Mouse (Mus musculus) neural tube, embryonic 15.5 days (tissue): Measurements from ENCODE around the gene Cutal. TPM values are rescaled to one million over a fixed set of nuclear protein-coding genes. Genes with fewer than 3 reads are reported as not detected.

Experiments
- ATAC-seq: fragments of 200-750 bp; cut with Nextera tagmentation; 2 replicates; pipeline ENCODE4 v1.8.0; 2017; ENCODE audit warnings: mild to moderate bottlenecking, moderate TSS enrichment, moderate library complexity; ENCODE audit not compliant: low FRiP score
- H3K27ac ChIP-seq: fragments of 300-500 bp; sonication (generic); replicated peaks from 2 replicates; pipeline ENCODE4 v1.5.1; 2015; ENCODE audit warnings: mild to moderate bottlenecking, inconsistent platforms
- H3K27me3 ChIP-seq: fragments of 300-500 bp; sonication (generic); replicated peaks from 2 replicates; pipeline ENCODE4 v1.6.1; 2015; ENCODE audit warnings: inconsistent platforms
- H3K36me3 ChIP-seq: fragments of 300-500 bp; sonication (generic); 2 replicates; pipeline ENCODE4 v1.6.1; 2015; ENCODE audit warnings: inconsistent platforms
- H3K4me1 ChIP-seq: fragments of 300-500 bp; sonication (generic); 2 replicates; pipeline ENCODE4 v1.6.1; 2015; ENCODE audit warnings: inconsistent platforms
- H3K4me2 ChIP-seq: fragments of 300-500 bp; sonication (generic); 2 replicates; pipeline ENCODE4 v1.6.1; 2015; ENCODE audit warnings: inconsistent platforms, mild to moderate bottlenecking, moderate library complexity
- H3K4me3 ChIP-seq: fragments of 300-500 bp; sonication (generic); replicated peaks from 2 replicates; pipeline ENCODE4 v1.5.1; 2015; ENCODE audit warnings: mild to moderate bottlenecking, inconsistent platforms
- H3K9ac ChIP-seq: fragments of 300-500 bp; sonication (generic); replicated peaks from 2 replicates; pipeline ENCODE4 v1.6.1; 2015; ENCODE audit warnings: mild to moderate bottlenecking, inconsistent platforms
- H3K9me3 ChIP-seq: fragments of 300-500 bp; sonication (generic); replicated peaks from 2 replicates; pipeline ENCODE4 v1.6.1; 2016; ENCODE audit warnings: inconsistent platforms
- WGBS: fragments of 180-500 bp; shearing (Covaris S2); methylation state at CpG from one replicate; pipeline ENCODE4 v1.1.7; 2015; ENCODE audit warnings: mixed read lengths; 5-methylcytosine and 5-hydroxymethylcytosine counted together
- polyA plus RNA-seq: library from polyadenylated mRNA; unstranded; fragments of >200 nt; fragmentation: Nextera tagmentation; extraction: Ambion mirVana; gene quantifications from 2 replicates; pipeline ENCODE4 v1.2.1, GENCODE M21; 2015

The Cutal gene
- polyA plus RNA-seq, 1 experiment from 2014 or later: 0.32 TPM

DNA sequence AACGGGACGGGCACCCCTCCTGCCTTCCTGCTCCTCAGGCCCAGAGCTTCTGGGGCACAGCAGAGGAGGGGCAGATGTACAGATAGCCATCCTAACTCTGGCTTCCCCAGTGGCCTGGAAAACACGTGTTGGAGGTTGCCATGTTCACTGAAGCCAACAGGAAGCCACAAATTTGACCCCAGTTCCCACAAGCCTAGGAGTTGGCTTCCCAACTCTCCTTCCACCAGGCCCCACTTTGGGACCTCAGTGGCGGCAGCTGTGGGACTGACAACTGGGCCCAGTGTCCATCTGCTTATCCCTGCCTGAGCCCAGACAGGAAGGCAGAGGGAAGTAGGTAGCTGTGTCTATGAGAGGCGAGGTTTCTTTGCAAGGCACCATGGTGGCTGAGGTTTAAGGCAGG is 19.8 kb downstream of the Cutal start:
- Histone ChIP-seq H3K9me3 (no peaks in the 10 kb centered on the region), H3K27ac (no peak overlapping the region), H3K27me3 (no peaks in the 10 kb centered on the region), H3K4me3 (no peak overlapping the region), H3K4me2 (no peak overlapping the region), H3K36me3 (no peaks in the 10 kb centered on the region), H3K9ac (no peak overlapping the region), H3K4me1 (no peaks in the 10 kb centered on the region)
- WGBS: 80% methylated on average over 5 of the region's 5 CpGs
- no peak for ATAC-seq

DNA sequence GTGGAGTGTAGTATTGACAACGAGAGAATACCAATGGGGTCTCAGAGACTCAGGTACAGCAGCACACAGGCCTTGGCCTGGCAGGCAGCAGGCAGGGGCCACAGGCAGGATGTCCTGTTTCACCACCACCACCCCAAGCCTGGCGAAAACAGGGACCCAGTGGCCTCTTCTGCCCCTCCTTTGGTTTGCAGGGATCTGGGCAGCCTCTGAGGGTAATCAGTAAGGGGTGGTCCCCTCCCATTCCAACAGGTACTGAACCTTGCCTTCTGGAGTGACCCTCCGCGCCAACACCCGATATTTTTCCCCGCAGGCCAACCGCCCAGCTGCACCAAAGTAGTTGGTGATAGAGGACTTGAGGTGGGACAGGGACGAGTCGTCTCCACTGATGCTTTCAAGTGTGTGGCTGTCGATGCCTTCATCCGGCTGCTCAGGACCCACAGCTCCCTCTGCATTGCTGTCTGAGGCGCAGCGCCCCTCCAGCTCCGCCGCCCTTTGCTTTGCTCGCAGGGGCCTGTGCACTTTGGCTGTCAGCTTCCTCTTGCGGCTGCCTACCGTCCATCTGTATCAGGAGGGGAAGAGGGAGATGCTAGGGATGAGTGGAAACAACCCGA is 21.4 kb downstream of the Cutal start:
- WGBS: 85% methylated on average over 19 of the region's 19 CpGs
- Histone ChIP-seq H3K9me3 (no peaks in the 10 kb centered on the region), H3K36me3 (no peaks in the 10 kb centered on the region), H3K4me2 (no peak overlapping the region), H3K9ac (no peak overlapping the region), H3K27ac (no peak overlapping the region), H3K4me3 (no peak overlapping the region), H3K27me3 (no peaks in the 10 kb centered on the region), H3K4me1 (no peaks in the 10 kb centered on the region)
- no peak for ATAC-seq

DNA sequence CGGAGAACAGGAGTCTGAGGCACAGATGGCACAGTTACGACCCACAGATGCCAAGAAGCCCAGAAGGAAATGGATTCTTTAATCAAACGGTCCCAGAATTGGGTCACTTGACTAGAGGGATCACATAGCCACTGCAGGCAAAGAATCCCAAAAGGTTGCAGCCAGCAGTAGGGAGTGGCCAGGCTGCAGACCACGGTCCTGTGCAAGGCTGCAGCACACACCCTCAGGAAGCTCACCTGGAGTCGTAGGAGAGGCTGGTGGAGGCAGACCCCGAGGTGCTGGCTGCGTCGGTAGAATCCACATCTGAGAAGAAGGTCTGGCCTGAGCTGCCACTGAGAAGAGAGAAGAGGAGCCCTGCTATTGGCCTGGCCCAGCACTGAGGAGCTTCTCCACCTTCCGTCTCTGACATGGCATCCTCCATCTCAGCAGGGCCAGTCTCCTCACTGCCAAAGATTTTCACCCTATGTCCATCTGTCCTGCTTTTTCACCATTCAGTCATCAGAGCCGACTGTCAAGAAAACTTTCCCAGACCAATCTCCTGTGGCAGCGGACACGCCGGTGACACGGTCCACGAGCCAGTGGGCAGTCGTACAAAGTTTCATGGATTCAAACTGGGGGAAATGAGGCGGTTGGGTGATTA is 22.7 kb downstream of the Cutal start:
- Histone ChIP-seq H3K9me3 (no peaks in the 10 kb centered on the region), H3K4me2 (no peak overlapping the region), H3K9ac (no peak overlapping the region), H3K27me3 (no peaks in the 10 kb centered on the region), H3K4me1 (no peaks in the 10 kb centered on the region), H3K36me3 (no peaks in the 10 kb centered on the region), H3K4me3 (no peak overlapping the region), H3K27ac (no peak overlapping the region)
- ATAC-seq: no peak
- WGBS: 85% methylated on average over 17 of the region's 17 CpGs

DNA sequence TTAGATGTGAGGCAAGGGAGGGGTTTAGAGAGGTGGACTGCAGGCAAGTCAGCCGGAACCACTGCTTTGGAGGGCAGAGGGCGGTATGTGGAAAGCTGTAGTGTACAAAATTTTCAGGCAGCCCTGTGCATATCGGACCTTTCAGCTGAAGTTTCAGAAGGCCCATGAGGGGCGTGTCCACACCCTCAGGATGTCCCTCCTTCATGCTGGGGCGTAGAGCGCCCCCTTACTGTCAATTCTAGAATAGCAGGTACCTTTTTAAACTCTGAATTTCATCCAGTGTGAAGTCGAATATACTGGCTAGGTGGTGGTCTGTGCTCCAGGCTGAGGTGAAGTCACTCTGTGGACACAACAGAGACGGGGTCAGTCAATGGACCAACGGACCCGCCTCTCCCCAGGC is 23.6 kb downstream of the Cutal start:
- Histone ChIP-seq H3K9ac (no peak overlapping the region), H3K36me3 (no peaks in the 10 kb centered on the region), H3K27me3 (no peaks in the 10 kb centered on the region), H3K9me3 (no peaks in the 10 kb centered on the region), H3K4me1 (no peaks in the 10 kb centered on the region), H3K27ac (no peak overlapping the region), H3K4me2 (no peak overlapping the region), H3K4me3 (no peak overlapping the region)
- WGBS: 22% methylated on average over 10 of the region's 10 CpGs
- no peak for ATAC-seq

DNA sequence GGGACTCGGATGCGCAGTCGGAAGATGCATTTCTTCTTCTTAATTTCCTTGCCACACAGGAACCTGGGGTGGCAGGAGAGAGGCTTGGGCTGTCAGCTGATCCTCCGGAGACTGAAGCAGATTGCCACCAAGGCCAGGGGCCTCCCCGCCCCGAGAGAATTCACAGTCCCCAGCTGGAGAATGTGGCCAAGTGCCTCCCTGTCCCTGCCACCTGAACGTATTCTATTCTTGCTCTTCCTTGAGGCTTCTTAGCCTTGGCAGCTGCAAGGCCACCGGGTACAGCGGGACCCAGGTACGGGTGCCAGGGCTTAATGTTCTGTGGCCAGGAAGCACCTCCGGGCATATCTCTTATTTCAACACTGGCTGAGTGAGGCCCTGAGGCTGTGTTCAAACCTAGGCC is 25.5 kb downstream of the Cutal start:
- Histone ChIP-seq H3K27ac (no peak overlapping the region), H3K9me3 (no peaks in the 10 kb centered on the region), H3K4me1 (peaks cover 10% of the 10 kb centered on the region), H3K27me3 (no peaks in the 10 kb centered on the region), H3K9ac (no peak overlapping the region), H3K4me2 (no peak overlapping the region), H3K36me3 (no peaks in the 10 kb centered on the region), H3K4me3 (no peak overlapping the region)
- 84% methylated on average over 11 of the region's 11 CpGs for whole genome bisulfite sequencing
- ATAC-seq: no peak

DNA sequence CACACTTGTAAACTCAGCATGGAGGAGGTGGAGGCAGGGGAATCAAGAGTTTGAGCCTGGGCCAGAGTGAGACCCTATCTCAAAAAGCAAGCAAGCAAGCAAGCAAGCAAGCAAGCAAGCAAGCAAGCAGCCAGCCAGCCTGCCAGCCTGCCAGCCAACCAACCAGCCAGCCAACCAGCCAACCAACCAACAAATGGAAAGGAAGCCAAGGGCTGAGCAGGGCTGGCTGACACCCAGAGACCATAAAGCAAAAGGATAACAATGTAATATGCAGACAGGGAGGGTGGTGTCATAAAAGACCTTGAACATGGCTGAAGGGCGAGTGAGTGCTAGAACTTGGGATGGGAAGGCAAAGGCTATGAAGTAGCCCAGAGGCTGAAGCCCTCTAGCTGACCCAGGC is 26.2 kb downstream of the Cutal start:
- no peak overlapping the region for H3K9ac ChIP-seq
- H3K36me3 ChIP-seq: no peaks in the 10 kb centered on the region
- no peaks in the 10 kb centered on the region for H3K9me3 ChIP-seq
- peaks cover 14% of the 10 kb centered on the region for H3K4me1 ChIP-seq
- no peak overlapping the region for H3K27ac ChIP-seq
- no peak overlapping the region for H3K4me2 ChIP-seq
- H3K4me3 ChIP-seq: no peak overlapping the region
- WGBS: 71% methylated on average over 1 of the region's 1 CpGs
- no peaks in the 10 kb centered on the region for H3K27me3 ChIP-seq
- no peak for ATAC-seq

DNA sequence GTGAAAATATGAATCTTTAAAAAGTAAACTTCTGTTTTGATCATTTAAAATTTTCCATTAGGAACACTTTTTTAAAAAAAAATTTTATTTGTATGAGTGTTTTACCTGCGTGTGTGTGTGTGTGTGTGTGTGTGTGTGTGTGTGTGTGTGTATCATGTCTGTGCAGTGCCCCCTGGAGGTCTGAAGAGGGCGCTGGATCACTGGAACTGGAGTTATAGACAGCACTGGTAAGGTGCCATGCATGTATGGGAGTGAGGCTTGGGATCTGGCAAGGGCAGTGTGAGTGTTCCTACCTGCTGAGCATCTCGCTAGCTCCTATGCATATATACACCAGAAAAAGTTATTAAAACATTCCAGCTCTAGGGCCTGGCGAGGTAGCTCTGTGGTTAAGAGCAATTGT is 27.5 kb downstream of the Cutal start:
- Histone ChIP-seq H3K36me3 (no peaks in the 10 kb centered on the region), H3K4me2 (no peak overlapping the region), H3K27me3 (no peaks in the 10 kb centered on the region), H3K4me1 (peaks cover 17% of the 10 kb centered on the region), H3K9me3 (no peaks in the 10 kb centered on the region), H3K9ac (no peak overlapping the region), H3K27ac (no peak overlapping the region), H3K4me3 (no peak overlapping the region)
- WGBS: 71% methylated on average over 4 of the region's 4 CpGs
- no peak for ATAC-seq

DNA sequence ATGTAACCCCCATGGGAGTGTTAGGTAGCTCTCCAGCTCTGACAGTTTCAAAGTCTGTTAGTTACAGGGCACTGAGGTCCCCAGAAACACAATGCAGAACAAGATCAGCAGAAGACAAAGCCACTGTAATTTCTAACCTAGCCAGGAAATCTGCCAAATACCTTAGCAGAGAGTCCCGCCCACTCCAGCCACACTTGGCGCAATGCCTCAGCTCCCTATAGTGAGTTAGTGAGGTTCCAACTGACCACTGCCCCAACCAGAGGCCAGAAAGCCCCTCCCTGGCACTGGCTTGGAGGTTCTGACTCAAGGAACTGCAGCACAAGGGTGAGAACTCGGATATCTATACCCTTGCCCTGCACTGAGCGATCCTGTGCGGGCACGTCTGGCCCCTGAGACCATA is 28.5 kb downstream of the Cutal start:
- no peaks in the 10 kb centered on the region for H3K9me3 ChIP-seq
- no peaks in the 10 kb centered on the region for H3K36me3 ChIP-seq
- no peak overlapping the region for H3K4me2 ChIP-seq
- WGBS: 94% methylated on average over 6 of the region's 6 CpGs
- H3K4me1 ChIP-seq: peaks cover 18% of the 10 kb centered on the region
- no peaks in the 10 kb centered on the region; the same call in 1 of the 2 replicates for H3K27me3 ChIP-seq
- no peak for ATAC-seq
- H3K9ac ChIP-seq: no peak overlapping the region
- no peak overlapping the region for H3K4me3 ChIP-seq
- no peak overlapping the region for H3K27ac ChIP-seq

DNA sequence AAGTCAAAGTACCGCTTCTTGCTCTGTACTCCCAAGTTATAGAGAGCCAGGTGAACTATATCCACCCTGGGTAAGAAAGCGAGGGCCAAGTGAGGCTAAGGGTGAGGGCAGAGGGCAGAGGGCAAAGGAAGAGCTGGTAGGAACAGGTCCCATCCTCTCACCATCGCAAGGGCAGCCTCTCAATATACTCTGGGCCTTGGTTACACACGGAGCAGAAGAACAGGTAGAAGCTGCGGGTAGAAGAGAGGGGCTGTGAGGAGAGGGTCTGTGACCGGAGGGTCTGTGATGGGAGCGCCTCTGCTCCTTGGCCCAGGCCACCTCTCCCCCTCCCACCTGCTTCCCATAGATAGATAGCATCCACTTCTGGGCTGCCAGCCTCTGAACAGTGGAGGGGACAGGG is 29.0 kb downstream of the Cutal start:
- Histone ChIP-seq H3K4me3 (no peak overlapping the region), H3K4me1 (peaks cover 18% of the 10 kb centered on the region), H3K27ac (no peak overlapping the region), H3K27me3 (no peaks in the 10 kb centered on the region; the same call in 1 of the 2 replicates), H3K36me3 (no peaks in the 10 kb centered on the region), H3K4me2 (no peak overlapping the region), H3K9me3 (no peaks in the 10 kb centered on the region), H3K9ac (no peak overlapping the region)
- no peak for ATAC-seq
- 89% methylated on average over 7 of the region's 7 CpGs for WGBS

DNA sequence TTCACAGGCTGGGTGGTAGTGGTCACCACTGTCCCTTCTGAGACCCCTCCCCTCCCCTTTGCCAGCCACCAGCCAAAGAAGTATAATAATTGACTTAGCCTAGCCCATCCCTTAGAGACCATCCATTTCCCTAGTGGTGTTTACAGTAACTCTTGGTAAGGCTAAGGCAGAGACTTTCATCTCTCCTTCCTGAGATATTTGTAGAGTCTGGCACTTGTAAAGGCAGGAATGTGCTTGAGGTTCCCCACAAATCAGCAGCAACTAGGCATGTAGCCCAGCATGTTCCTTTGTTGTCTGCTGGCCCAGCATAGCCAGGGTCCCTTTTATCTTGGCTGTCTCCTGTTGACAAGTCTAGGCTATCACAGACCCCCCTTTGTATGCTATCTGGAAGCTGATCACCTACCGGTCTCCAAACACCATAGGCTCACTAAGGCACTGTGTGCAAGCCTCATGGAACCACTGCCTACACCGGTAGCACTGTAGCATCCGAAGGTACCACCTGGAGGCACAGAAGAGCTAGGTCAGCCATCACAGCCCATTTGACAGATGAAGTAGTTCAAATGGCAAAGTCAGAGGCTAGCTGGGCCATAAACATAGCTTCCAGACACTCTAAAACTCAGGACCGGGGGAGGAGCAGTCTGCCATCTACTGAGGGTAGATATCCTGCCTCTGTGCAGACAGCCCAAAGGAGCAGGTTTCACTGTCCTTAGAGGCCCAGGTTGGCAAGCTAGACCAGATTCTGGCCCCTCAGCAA is 29.6 kb downstream of the Cutal start:
- no peaks in the 10 kb centered on the region for H3K9me3 ChIP-seq
- H3K4me1 ChIP-seq: peaks cover 18% of the 10 kb centered on the region
- no peaks in the 10 kb centered on the region for H3K36me3 ChIP-seq
- no peaks in the 10 kb centered on the region; the same call in 1 of the 2 replicates for H3K27me3 ChIP-seq
- peak overlapping the region; percentile 89 for H3K27ac ChIP-seq
- H3K9ac ChIP-seq: no peak overlapping the region
- H3K4me3 ChIP-seq: peak overlapping the region; percentile 44
- WGBS: 67% methylated on average over 4 of the region's 4 CpGs
- peak overlapping the region; percentile 73 for H3K4me2 ChIP-seq
- no peak for ATAC-seq

DNA sequence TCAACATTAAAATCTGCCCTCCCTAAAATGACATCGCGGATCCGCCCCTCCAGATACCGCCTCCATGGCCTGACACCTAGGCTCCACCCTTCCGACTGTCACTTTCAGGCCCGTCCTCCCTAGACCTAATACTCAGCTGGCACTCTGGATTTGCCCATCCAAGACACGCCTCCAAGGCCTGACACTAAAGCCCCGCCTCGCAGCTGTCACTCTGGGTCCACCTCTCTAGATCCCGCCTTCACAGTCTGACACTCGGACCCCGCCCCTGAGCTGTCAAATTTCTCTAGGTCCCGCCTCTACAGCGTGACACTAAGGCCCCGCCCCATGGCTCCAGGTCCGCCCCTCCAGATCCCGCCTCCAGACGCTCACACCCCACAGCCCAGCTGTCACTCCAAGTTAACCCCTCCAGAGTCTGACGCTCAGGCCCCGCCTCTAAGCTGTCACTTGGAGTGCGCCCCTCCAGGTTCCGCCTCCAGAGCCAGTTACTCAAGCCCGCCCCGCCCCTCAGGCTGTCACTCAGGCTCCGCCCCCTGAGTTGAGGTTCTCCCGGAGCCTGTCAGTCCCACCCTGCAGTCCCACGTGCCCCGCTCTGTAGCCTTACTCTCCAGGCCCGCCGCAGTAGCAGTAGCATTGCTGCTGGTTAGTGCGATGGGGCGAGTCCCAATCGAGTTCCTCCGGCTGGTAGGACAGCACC is 30.8 kb downstream of the Cutal start:
- Histone ChIP-seq H3K4me1 (peaks cover 18% of the 10 kb centered on the region), H3K4me2 (peak overlapping the region; percentile 73), H3K4me3 (peak overlapping the region; percentile 44), H3K9ac (peak overlapping the region; percentile 48), H3K27me3 (no peaks in the 10 kb centered on the region; the same call in 1 of the 2 replicates), H3K27ac (peak overlapping the region; percentile 89), H3K36me3 (no peaks in the 10 kb centered on the region), H3K9me3 (no peaks in the 10 kb centered on the region)
- peak; percentile 97 for ATAC-seq
- 1% methylated on average over 34 of the region's 34 CpGs for WGBS
